Mouse (Mus musculus) embryonic facial prominence, embryonic 10.5 days (tissue): Measurements from ENCODE around the gene Nxpe4. TPM values are rescaled to one million over a fixed set of nuclear protein-coding genes. Genes with fewer than 3 reads are reported as not detected.
"Not testable (repeated sequence)": the region's sequence is repeated elsewhere in the genome, so short reads cannot be mapped to it uniquely, and the experiment has no call there.

Experiments
- DNase-seq: peaks from one replicate; pipeline ENCODE4 v3.0.0-alpha.2; 2017; ENCODE audit warnings: low spot score
- H3K27ac ChIP-seq: fragments of 300-500 bp; sonication (generic); replicated peaks from 2 replicates; pipeline ENCODE4 v1.5.1; 2016; ENCODE audit warnings: mild to moderate bottlenecking
- H3K27me3 ChIP-seq: fragments of 300-500 bp; sonication (generic); replicated peaks from 2 replicates; pipeline ENCODE4 v1.6.1; 2016; ENCODE audit warnings: low read depth, mild to moderate bottlenecking; ENCODE audit not compliant: poor library complexity, severe bottlenecking
- H3K36me3 ChIP-seq: fragments of 300-500 bp; sonication (generic); replicated peaks from 2 replicates; pipeline ENCODE4 v1.6.1; 2016; ENCODE audit warnings: mild to moderate bottlenecking, moderate library complexity
- H3K4me1 ChIP-seq: fragments of 300-500 bp; sonication (generic); 2 replicates; pipeline ENCODE4 v1.6.1; 2016
- H3K4me3 ChIP-seq: fragments of 300-500 bp; sonication (generic); 2 replicates; pipeline ENCODE4 v1.5.1; 2016; ENCODE audit warnings: mild to moderate bottlenecking, moderate library complexity
- H3K9me3 ChIP-seq: fragments of 300-500 bp; sonication (generic); 2 replicates; pipeline ENCODE4 v1.6.1; 2016; ENCODE audit warnings: mild to moderate bottlenecking
- WGBS: fragments of 180-500 bp; shearing (Covaris S2); methylation state at CpG from one replicate; pipeline ENCODE4 v1.1.7; 2016; 5-methylcytosine and 5-hydroxymethylcytosine counted together
- polyA plus RNA-seq: library from polyadenylated mRNA; unstranded; fragments of >200 nt; fragmentation: Nextera tagmentation; extraction: Ambion mirVana; gene quantifications from 2 replicates; pipeline ENCODE4 v1.2.1, GENCODE M21; 2016

Nxpe4 gene
- polyA plus RNA-seq, 1 experiment from 2014 or later, result 5.9 TPM

GRCm38 (mm10) chr9:48403590-48404209 is 241.9 kb downstream of the Nxpe4 start:
- no peak overlapping the region for H3K27ac ChIP-seq
- no peaks in the 10 kb centered on the region for H3K27me3 ChIP-seq
- no peak for DNase-seq
- H3K36me3 ChIP-seq, result no peaks in the 10 kb centered on the region
- H3K4me3 ChIP-seq, result no peak overlapping the region
- H3K4me1 ChIP-seq, result no peaks in the 10 kb centered on the region
- 95% methylated on average over 10 of the region's 10 CpGs for WGBS
- H3K9me3 ChIP-seq, result no peaks in the 10 kb centered on the region

GRCm38 (mm10) chr9:48404687-48405086 is 242.9 kb downstream of the Nxpe4 start:
- Histone ChIP-seq H3K9me3 (no peaks in the 10 kb centered on the region), H3K27ac (no peak overlapping the region), H3K36me3 (no peaks in the 10 kb centered on the region), H3K27me3 (no peaks in the 10 kb centered on the region), H3K4me3 (no peak overlapping the region), H3K4me1 (no peaks in the 10 kb centered on the region)
- DNase-seq, result no peak
- WGBS, result 59% methylated on average over 3 of the region's 3 CpGs

- Histone ChIP-seq H3K9me3 (no peaks in the 10 kb centered on the region), H3K36me3 (no peaks in the 10 kb centered on the region), H3K27me3 (no peaks in the 10 kb centered on the region), H3K27ac (no peak overlapping the region), H3K4me3 (no peak overlapping the region), H3K4me1 (no peaks in the 10 kb centered on the region)
- WGBS, result 83% methylated on average over 10 of the region's 10 CpGs
- DNase-seq, result no peak
Observed at GRCm38 (mm10) chr9:48407549-48408327, 245.9 kb downstream of the Nxpe4 start.

GRCm38 (mm10) chr9:48410217-48411035 is 248.6 kb downstream of the Nxpe4 start:
- no peaks in the 10 kb centered on the region for H3K9me3 ChIP-seq
- no peak overlapping the region for H3K4me3 ChIP-seq
- no peaks in the 10 kb centered on the region for H3K4me1 ChIP-seq
- H3K36me3 ChIP-seq, result no peaks in the 10 kb centered on the region
- H3K27me3 ChIP-seq, result no peaks in the 10 kb centered on the region
- DNase-seq, result no peak
- H3K27ac ChIP-seq, result no peak overlapping the region
- 89% methylated on average over 6 of the region's 6 CpGs for WGBS

- H3K4me1 ChIP-seq, result no peaks in the 10 kb centered on the region
- no peak overlapping the region for H3K4me3 ChIP-seq
- no peaks in the 10 kb centered on the region for H3K27me3 ChIP-seq
- no peak overlapping the region for H3K27ac ChIP-seq
- WGBS, result 82% methylated on average over 2 of the region's 2 CpGs
- no peak for DNase-seq
- H3K36me3 ChIP-seq, result no peaks in the 10 kb centered on the region
- H3K9me3 ChIP-seq, result no peaks in the 10 kb centered on the region
Observed at GRCm38 (mm10) chr9:48413591-48413990, 251.8 kb downstream of the Nxpe4 start.

DNA sequence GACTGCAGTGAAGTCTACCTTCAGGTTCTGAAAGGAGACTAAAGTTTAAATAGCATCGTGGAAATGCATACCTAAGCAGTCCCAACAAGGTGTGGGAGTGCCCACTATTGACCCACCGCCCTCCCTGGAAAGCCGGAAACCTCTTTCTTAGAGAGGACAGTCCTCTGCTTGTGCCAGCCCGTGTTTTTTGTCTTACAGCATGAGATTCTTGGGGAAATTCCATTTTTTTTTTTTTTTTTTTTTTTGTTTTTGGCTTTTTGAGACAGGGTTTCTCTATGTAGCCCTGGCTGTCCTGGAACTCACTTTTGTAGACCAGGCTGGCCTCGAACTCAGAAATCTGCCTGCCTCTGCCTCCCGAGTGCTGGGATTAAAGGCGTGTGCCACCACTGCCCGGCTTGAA is 255.5 kb downstream of the Nxpe4 start:
- 87% methylated on average over 8 of the region's 8 CpGs for WGBS
- H3K4me1 ChIP-seq, H3K9me3 ChIP-seq, H3K36me3 ChIP-seq, H3K4me3 ChIP-seq, H3K27ac ChIP-seq, DNase-seq, H3K27me3 ChIP-seq: not testable (repeated sequence)

DNA sequence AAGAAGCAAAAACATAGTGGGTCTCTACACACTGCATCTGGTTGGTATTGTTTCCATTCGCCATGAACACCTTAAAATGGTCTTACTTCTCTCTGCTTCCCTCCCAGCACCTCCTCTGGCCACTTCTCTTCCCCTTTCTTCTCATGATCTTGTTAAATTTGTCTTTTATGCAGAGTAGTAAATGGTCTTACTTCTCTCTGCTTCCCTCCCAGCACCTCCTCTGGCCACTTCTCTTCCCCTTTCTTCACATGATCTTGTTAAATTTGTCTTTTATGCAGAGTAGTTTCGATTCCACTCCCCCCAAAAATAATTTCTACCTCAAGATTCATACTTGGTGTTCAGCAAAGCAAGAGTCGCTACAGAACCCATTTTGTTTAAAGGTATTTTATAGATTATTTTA is 256.2 kb downstream of the Nxpe4 start:
- H3K4me1 ChIP-seq, result no peaks in the 10 kb centered on the region
- no peaks in the 10 kb centered on the region for H3K9me3 ChIP-seq
- no peak for DNase-seq
- 85% methylated on average over 3 of the region's 3 CpGs for WGBS
- no peak overlapping the region for H3K4me3 ChIP-seq
- H3K36me3 ChIP-seq, result no peaks in the 10 kb centered on the region
- H3K27ac ChIP-seq, result no peak overlapping the region
- H3K27me3 ChIP-seq, result no peaks in the 10 kb centered on the region

- Histone ChIP-seq H3K9me3 (no peaks in the 10 kb centered on the region), H3K27ac (no peak overlapping the region), H3K4me1 (no peaks in the 10 kb centered on the region), H3K36me3 (no peaks in the 10 kb centered on the region), H3K4me3 (no peak overlapping the region), H3K27me3 (no peaks in the 10 kb centered on the region)
- no peak for DNase-seq
- WGBS, result 77% methylated on average over 2 of the region's 2 CpGs
Observed at GRCm38 (mm10) chr9:48418397-48418796, 256.6 kb downstream of the Nxpe4 start.

- H3K4me1 ChIP-seq, result no peaks in the 10 kb centered on the region
- H3K36me3 ChIP-seq, result no peaks in the 10 kb centered on the region
- WGBS, result 74% methylated on average over 8 of the region's 8 CpGs
- no peak overlapping the region for H3K4me3 ChIP-seq
- no peak for DNase-seq
- H3K9me3 ChIP-seq, result no peaks in the 10 kb centered on the region
- H3K27me3 ChIP-seq, result no peaks in the 10 kb centered on the region
- no peak overlapping the region for H3K27ac ChIP-seq
Observed at GRCm38 (mm10) chr9:48418829-48419228, 257.0 kb downstream of the Nxpe4 start.

DNA sequence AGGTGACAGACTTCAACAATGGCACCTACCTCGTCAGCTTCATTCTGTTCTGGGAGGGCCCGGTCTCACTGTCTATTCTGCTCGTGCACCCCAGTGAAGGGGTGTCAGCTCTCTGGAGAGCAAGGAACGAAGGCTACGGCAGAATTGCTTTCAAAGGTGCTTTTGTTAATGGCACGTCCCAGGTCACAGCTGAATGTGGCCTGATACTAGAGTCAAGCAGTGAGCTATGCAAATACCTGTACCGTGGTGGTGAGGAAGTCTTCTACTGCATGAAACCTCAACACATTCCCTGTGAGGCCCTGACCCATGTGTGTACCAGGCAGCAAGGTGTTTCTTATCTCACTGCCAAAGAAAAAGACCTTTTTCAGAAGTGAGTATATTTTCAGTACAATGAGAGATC is 258.6 kb downstream of the Nxpe4 start:
- WGBS, result 81% methylated on average over 7 of the region's 7 CpGs
- Histone ChIP-seq H3K4me3 (no peak overlapping the region), H3K9me3 (no peaks in the 10 kb centered on the region), H3K27me3 (no peaks in the 10 kb centered on the region), H3K36me3 (no peaks in the 10 kb centered on the region), H3K27ac (no peak overlapping the region), H3K4me1 (no peaks in the 10 kb centered on the region)
- no peak for DNase-seq

- H3K27me3 ChIP-seq, result no peaks in the 10 kb centered on the region
- DNase-seq, result no peak
- H3K36me3 ChIP-seq, result no peaks in the 10 kb centered on the region
- WGBS, result 89% methylated on average over 2 of the region's 2 CpGs
- H3K4me1 ChIP-seq, result no peaks in the 10 kb centered on the region
- H3K27ac ChIP-seq, result no peak overlapping the region
- H3K4me3 ChIP-seq, result no peak overlapping the region
- H3K9me3 ChIP-seq, result no peaks in the 10 kb centered on the region
Observed at GRCm38 (mm10) chr9:48421029-48421428, 259.2 kb downstream of the Nxpe4 start.

- no peaks in the 10 kb centered on the region for H3K4me1 ChIP-seq
- no peak overlapping the region for H3K27ac ChIP-seq
- DNase-seq, result no peak
- WGBS, result 80% methylated on average over 2 of the region's 2 CpGs
- no peaks in the 10 kb centered on the region for H3K9me3 ChIP-seq
- no peak overlapping the region for H3K4me3 ChIP-seq
- H3K36me3 ChIP-seq, result no peaks in the 10 kb centered on the region
- H3K27me3 ChIP-seq, result no peaks in the 10 kb centered on the region
Observed at GRCm38 (mm10) chr9:48421561-48421960, 259.7 kb downstream of the Nxpe4 start.

DNA sequence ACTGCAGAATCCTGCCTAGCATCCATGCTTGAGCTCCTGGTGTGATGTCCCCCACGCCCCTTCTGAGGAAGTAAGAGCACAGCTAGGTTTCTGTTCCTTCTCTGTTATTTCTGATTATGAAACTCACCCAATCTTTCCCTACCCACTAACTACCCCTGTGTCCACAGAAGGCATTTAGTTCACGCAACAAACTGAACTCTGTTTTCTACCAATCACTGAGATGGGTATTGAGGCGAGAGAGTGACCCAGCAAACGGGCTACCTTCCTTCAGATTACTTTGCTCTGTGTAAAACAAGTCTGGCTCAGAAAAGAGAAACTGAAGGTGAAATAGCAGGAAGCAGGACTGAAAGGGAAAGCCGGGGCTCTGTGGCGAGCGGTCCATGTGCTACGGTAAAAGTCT is 260.6 kb downstream of the Nxpe4 start:
- WGBS, result 84% methylated on average over 8 of the region's 8 CpGs
- Histone ChIP-seq H3K9me3 (no peaks in the 10 kb centered on the region), H3K4me3 (no peak overlapping the region), H3K27ac (no peak overlapping the region), H3K27me3 (no peaks in the 10 kb centered on the region), H3K4me1 (no peaks in the 10 kb centered on the region), H3K36me3 (no peaks in the 10 kb centered on the region)
- no peak for DNase-seq
